In genomic region chr5:140882391-140882790, GRCm38 (mm10) we compare ENCODE assay signal across 28 mouse cellular contexts.
"Had no signal": no experiment of that assay in that cellular context is flagged by ENCODE, and none has a peak within 500 bp of the region (broad histone marks: within the 10 kb centered on the region; RNA-seq: fewer than 3 reads in every experiment).

No protein-coding gene starts in this region.

- H3K4me1 ChIP-seq: intestine, embryonic 15.5 days; liver, embryonic 12.5 days had no signal

- H3K4me3 ChIP-seq: heart, adult 2 months; heart, embryonic 13.5 days; heart, embryonic 15.5 days; hindbrain, embryonic 10.5 days; hindbrain, embryonic 12.5 days; intestine, embryonic 15.5 days; layer of hippocampus, adult 2 months; left cerebral cortex, adult 2 months; limb, embryonic 13.5 days; limb, embryonic 15.5 days; liver, embryonic 12.5 days had no signal

- H3K27ac ChIP-seq: heart, adult 2 months; heart, embryonic 13.5 days; heart, embryonic 15.5 days; hindbrain, embryonic 10.5 days; hindbrain, embryonic 12.5 days; hindbrain, embryonic 14.5 days; intestine, embryonic 15.5 days; layer of hippocampus, adult 2 months; left cerebral cortex, adult 2 months; limb, embryonic 13.5 days; limb, embryonic 15.5 days; liver, embryonic 12.5 days; liver, embryonic 14.5 days had no signal

- H3K4me2 ChIP-seq: heart, embryonic 11.5 days; heart, embryonic 13.5 days; heart, embryonic 15.5 days; hindbrain, embryonic 12.5 days; hindbrain, embryonic 14.5 days; intestine, embryonic 15.5 days; limb, embryonic 13.5 days; limb, embryonic 15.5 days; liver, embryonic 12.5 days had no signal

- H3K27me3 ChIP-seq: heart, embryonic 13.5 days; heart, embryonic 15.5 days; hindbrain, embryonic 12.5 days; intestine, embryonic 15.5 days; limb, embryonic 13.5 days; limb, embryonic 15.5 days; liver, embryonic 12.5 days had no signal

- ATAC-seq: hindbrain, embryonic 16.5 days; inflammation-experienced regulatory T-cells, adult 6 months; intestine, embryonic 15.5 days; intestine, postnatal 0 days; liver, embryonic 12.5 days had no signal

- DNase-seq: gastrocnemius, postnatal 14 days; gastrocnemius, postnatal 36 days; heart, adult 11 months; heart, adult 2 months; heart, postnatal 14 days; heart, postnatal 4 days; kidney, adult 18-20 months; kidney, adult 8-10 months; kidney, postnatal 10 days; kidney, postnatal 25 days; kidney, postnatal 4 days; left cerebral cortex, postnatal 4 days had no signal

- H3K9me3 ChIP-seq: heart, embryonic 15.5 days; hindbrain, embryonic 10.5 days; hindbrain, embryonic 12.5 days; intestine, embryonic 15.5 days; limb, embryonic 15.5 days had no signal

- H3K9ac ChIP-seq: heart, embryonic 13.5 days; heart, embryonic 15.5 days; hindbrain, embryonic 12.5 days; hindbrain, embryonic 14.5 days; intestine, embryonic 15.5 days; limb, embryonic 13.5 days; limb, embryonic 15.5 days; liver, embryonic 12.5 days; liver, embryonic 14.5 days had no signal

- H3K36me3 ChIP-seq: heart, embryonic 13.5 days; heart, embryonic 15.5 days; hindbrain, embryonic 10.5 days; hindbrain, embryonic 12.5 days; intestine, embryonic 15.5 days; limb, embryonic 13.5 days; limb, embryonic 15.5 days; liver, embryonic 12.5 days had no signal
